Mouse (Mus musculus) ES-E14 (cell line): ENCODE measurements at regions not wholly inside any gene's neighbourhood (a gene's known extent, or its start where the extent isn't known, plus 50 kb on each side); places are given as distances from the start of the nearest gene placed in this dataset.

Experiments
- CHD2 ChIP-seq: IDR thresholded peaks from 2 replicates; pipeline ENCODE4 v1.6.1; 2014; ENCODE audit warnings: mild to moderate bottlenecking, low read depth, low read length, inconsistent platforms
- ZC3H11A ChIP-seq: IDR thresholded peaks from 2 replicates; pipeline ENCODE4 v1.6.1; 2012; ENCODE audit warnings: low read depth, mild to moderate bottlenecking, inconsistent platforms, low read length, borderline replicate concordance

DNA sequence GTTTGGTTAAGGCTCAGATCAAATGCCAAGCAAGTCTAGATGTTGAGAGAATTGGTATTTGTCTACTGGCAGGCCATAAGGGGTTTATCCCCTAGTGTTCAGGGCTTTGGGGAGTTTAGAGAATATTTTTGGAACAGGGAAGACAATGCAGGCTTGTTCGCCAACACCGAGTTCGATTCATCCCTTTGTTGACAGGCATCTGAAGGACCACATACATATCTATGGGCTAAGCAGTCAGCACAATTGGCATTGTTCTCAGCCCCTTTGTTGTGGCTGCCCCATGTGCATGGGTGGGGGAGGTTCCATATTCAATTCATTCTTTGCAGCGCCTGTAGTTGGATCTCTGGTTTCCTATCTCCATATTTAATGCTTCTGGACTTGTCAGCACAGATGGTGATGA lies 93.3 kb upstream of the Cd180 start:
- TF ChIP-seq CHD2 (no peak), ZC3H11A (no peak)
